Mouse (Mus musculus) kidney, adult 2 months (tissue): ENCODE results near the gene Ift88.

Source experiments
- CTCF ChIP-seq: fragments of 200-500 bp; conservative IDR thresholded peaks from 2 replicates; pipeline ENCODE4 v1.5.1; 2011; ENCODE audit warnings: low read depth, mild to moderate bottlenecking, control low read depth, low read length, moderate library complexity, mixed read lengths; ENCODE audit not compliant: insufficient read depth, insufficient read length
- POLR2A ChIP-seq: fragments of 200-500 bp; IDR thresholded peaks from one replicate; pipeline ENCODE4 v1.6.1; 2011; ENCODE audit warnings: low read depth, low read length, control low read depth

DNA sequence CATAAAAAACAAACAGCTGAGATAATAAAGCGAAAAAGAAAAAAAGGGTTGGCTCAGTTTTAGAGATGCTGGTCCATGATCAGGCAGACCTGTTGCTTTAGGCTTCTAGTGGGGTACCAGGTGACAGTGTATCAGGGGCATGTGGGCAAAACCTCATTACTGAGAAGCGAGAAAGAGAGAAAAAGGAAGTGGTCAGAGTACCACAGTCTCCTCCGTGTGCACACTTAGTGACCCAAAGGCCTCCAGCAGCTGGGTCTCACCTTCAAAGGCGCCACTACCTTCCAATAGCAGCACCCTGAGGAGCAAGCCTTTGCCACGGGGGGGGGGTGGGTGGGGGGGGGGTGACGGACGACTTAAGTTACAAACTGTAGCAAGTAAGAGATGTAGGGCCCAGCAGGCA, 103.3 kb downstream of the Ift88 start:
- TF ChIP-seq CTCF (no peak), POLR2A (no peak)
